ENCODE assay signal across 16 mouse cellular contexts in genomic region chr16:45030796-45031195, GRCm38 (mm10).
DNase-seq lines count a peak whose midpoint lies in the region; ATAC-seq and TF ChIP-seq lines count a peak whose summit lies in the region.
"Had no signal": no experiment of that assay in that cellular context is flagged by ENCODE, and none has a peak within 500 bp of the region (broad histone marks: within the 10 kb centered on the region; RNA-seq: fewer than 3 reads in every experiment).

No protein-coding gene starts in this region.

- no peak for TF ChIP-seq EP300 in lung, postnatal 0 days (IDR thresholded peaks at IDR 0.05)

- H3K9me3 ChIP-seq in lung, postnatal 0 days (ENCODE audit: low read length), result no peaks in the 10 kb centered on the region
- H3K9me3 ChIP-seq: embryonic facial prominence, embryonic 13.5 days; lung, embryonic 15.5 days; stomach, embryonic 15.5 days had no signal

- H3K4me3 ChIP-seq in lung, postnatal 0 days (ENCODE audit: low read depth, low read length), result no peak overlapping the region
- H3K4me3 ChIP-seq in embryonic fibroblast, embryonic 13.5 days (ENCODE audit: insufficient read depth, low read length), result no peak overlapping the region
- H3K4me3 ChIP-seq: embryonic facial prominence, embryonic 13.5 days; layer of hippocampus, adult 2 months; lung, embryonic 15.5 days; stomach, embryonic 15.5 days had no signal

- no peaks in the 10 kb centered on the region for H3K27me3 ChIP-seq in lung, postnatal 0 days (replicated peaks; ENCODE audit: insufficient read depth, low read length)
- H3K27me3 ChIP-seq: embryonic facial prominence, embryonic 13.5 days; lung, embryonic 15.5 days; stomach, embryonic 15.5 days had no signal

- TF ChIP-seq POLR2A in embryonic fibroblast, embryonic 13.5 days (IDR thresholded peaks at IDR 0.05; ENCODE audit: low read depth, low read length), result no peak

- peak; percentile 16 for DNase-seq in gastrocnemius, postnatal 25 days
- no peak for DNase-seq in gastrocnemius, postnatal 4 days (ENCODE audit: low spot score in 2 of 2)
- DNase-seq in lung, postnatal 0 days (ENCODE audit: low spot score), result peak; percentile 68
- no peak for DNase-seq in lung, adult 18-20 months
- no peak for DNase-seq in Muller cell, postnatal 12 days (ENCODE audit: inconsistent ontology term)
- DNase-seq in frontal cortex, postnatal 25 days (ENCODE audit: low spot score in 2 of 2), result no peak
- DNase-seq: cerebellum, postnatal 14 days; right cerebral cortex, postnatal 4 days had no signal

- no peaks in the 10 kb centered on the region for H3K4me1 ChIP-seq in lung, postnatal 0 days (ENCODE audit: insufficient read depth, low read depth, low read length)
- H3K4me1 ChIP-seq in embryonic fibroblast, embryonic 13.5 days (ENCODE audit: control insufficient read depth, insufficient read depth, low read length), result peaks cover 4% of the 10 kb centered on the region; the same call in 1 of the 2 replicates
- H3K4me1 ChIP-seq: embryonic facial prominence, embryonic 13.5 days; lung, embryonic 15.5 days had no signal

- H3K4me2 ChIP-seq in lung, postnatal 0 days (replicated peaks; ENCODE audit: low read depth, low read length), result no peak overlapping the region
- H3K4me2 ChIP-seq: embryonic facial prominence, embryonic 13.5 days; lung, embryonic 15.5 days; stomach, embryonic 15.5 days had no signal

- no peaks in the 10 kb centered on the region for H3K36me3 ChIP-seq in lung, postnatal 0 days (ENCODE audit: insufficient read depth, low read length)
- H3K36me3 ChIP-seq: embryonic facial prominence, embryonic 13.5 days; lung, embryonic 15.5 days; stomach, embryonic 15.5 days had no signal

- TF ChIP-seq CTCF in lung, postnatal 0 days (IDR thresholded peaks at IDR 0.05), result no peak
- no peak for TF ChIP-seq CTCF in embryonic fibroblast, embryonic 13.5 days (IDR thresholded peaks at IDR 0.05; ENCODE audit: borderline replicate concordance, insufficient read depth, low read length)

- 45% methylated on average over 2 of the region's 2 CpGs for WGBS in lung, postnatal 0 days

- no peak overlapping the region for H3K9ac ChIP-seq in lung, postnatal 0 days (replicated peaks; ENCODE audit: low read depth)
- H3K9ac ChIP-seq: embryonic facial prominence, embryonic 13.5 days; lung, embryonic 15.5 days; stomach, embryonic 15.5 days had no signal

- ATAC-seq in lung, postnatal 0 days, result peak; percentile 53
- ATAC-seq in megakaryocyte, adult 5-6 weeks (ENCODE audit: poor library complexity, severe bottlenecking), result peak; percentile 43
- ATAC-seq: CD4-positive, CD25-positive, alpha-beta regulatory T cell, adult 4 months; inflammation-experienced regulatory T-cells, adult 6 months had no signal

- H3K27ac ChIP-seq in lung, postnatal 0 days (ENCODE audit: low read length), result peak overlapping the region; percentile 17; the same call in 1 of the 2 replicates
- peak overlapping the region; percentile 87 for H3K27ac ChIP-seq in embryonic fibroblast, embryonic 13.5 days (ENCODE audit: insufficient read depth, low read length)
- H3K27ac ChIP-seq: embryonic facial prominence, embryonic 13.5 days; layer of hippocampus, adult 2 months; lung, embryonic 15.5 days; stomach, embryonic 15.5 days had no signal

Comparison
In these comparisons a context has a peak if more than half of its experiments do, and no peak if none do; other contexts are left out.
1. DNase-seq: peak in gastrocnemius, postnatal 25 days (single experiment) and lung, postnatal 0 days (single experiment); none in gastrocnemius, postnatal 4 days (0 of 2), lung, adult 18-20 months (0 of 2), Muller cell, postnatal 12 days (single experiment) and frontal cortex, postnatal 25 days (0 of 2).